Mouse (Mus musculus): ENCODE measurements around the gene Disc1.
A peak's percentile ranks its signal among the peaks of the same experiment; 100 is the strongest.

GRCm38 (mm10) chr8:125268181-125268705 lies 214.2 kb downstream of the Disc1 start:
- TF ChIP-seq CTCF (IDR thresholded peaks at IDR 0.05) (no peak), EP300 (IDR thresholded peaks at IDR 0.05) (0 out of 2 replicates have a peak, but pooled peaks have one; percentile 28)
